10 mouse cellular contexts compared by ENCODE assay signal in genomic region chr2:132064185-132064831, GRCm38 (mm10). TPM values are rescaled to one million over a fixed set of nuclear protein-coding genes. Genes with fewer than 3 reads are reported as not detected.
DNase-seq lines count a peak whose midpoint lies in the region; TF ChIP-seq lines count a peak whose summit lies in the region.
"Had no signal": no experiment of that assay in that cellular context is flagged by ENCODE, and none has a peak within 500 bp of the region (broad histone marks: within the 10 kb centered on the region; RNA-seq: fewer than 3 reads in every experiment).

No protein-coding gene starts in this region.

- H3K27ac ChIP-seq in left cerebral cortex, adult 2 months: peak overlapping the region; percentile 24; the same call in 1 of the 2 replicates
- H3K27ac ChIP-seq in olfactory bulb, adult 2 months (ENCODE audit: insufficient read depth, low read depth, low read length): peak overlapping the region; percentile 23; the same call in 1 of the 2 replicates
- no peak overlapping the region for H3K27ac ChIP-seq in thymus, adult 2 months (ENCODE audit: control insufficient read depth, insufficient read depth, low read length)
- H3K27ac ChIP-seq: macrophage had no signal

- no peak overlapping the region for H3K4me3 ChIP-seq in left cerebral cortex, adult 2 months
- H3K4me3 ChIP-seq in olfactory bulb, adult 2 months (ENCODE audit: insufficient read depth, low read depth, low read length): no peak overlapping the region
- no peak overlapping the region for H3K4me3 ChIP-seq in thymus, adult 2 months (ENCODE audit: control insufficient read depth, insufficient read depth, low read length)

- WGBS in olfactory bulb, adult 2 months: 70% methylated on average over 11 of the region's 11 CpGs
- 92% methylated on average over 11 of the region's 11 CpGs for WGBS in thymus, adult 2 months

- intact Hi-C loops in left cerebral cortex, adult 2 months (cut with DNase I): no loop called here
- intact Hi-C loops in left cerebral cortex, postnatal 4 days (cut with DNase I): no loop called here

- no peaks in the 10 kb centered on the region for H3K27me3 ChIP-seq in thymus, adult 2 months (ENCODE audit: control insufficient read depth, insufficient read depth, low read length)

- TF ChIP-seq CTCF in left cerebral cortex, adult 2 months (IDR thresholded peaks at IDR 0.05): no peak; the same call in 1 of the 2 replicates
- TF ChIP-seq CTCF in olfactory bulb, adult 2 months (IDR thresholded peaks at IDR 0.05; ENCODE audit: insufficient read depth, low read depth, low read length): no peak
- TF ChIP-seq CTCF in thymus, adult 2 months (IDR thresholded peaks at IDR 0.05; ENCODE audit: borderline replicate concordance, control insufficient read depth, extremely low read depth, insufficient read depth, low read length, poor library complexity): no peak

- TF ChIP-seq POLR2A in olfactory bulb, adult 2 months (IDR thresholded peaks at IDR 0.05; ENCODE audit: insufficient read depth, low read depth, low read length): no peak
- no peak for TF ChIP-seq POLR2A in thymus, adult 2 months (IDR thresholded peaks at IDR 0.05; ENCODE audit: control insufficient read depth, extremely low read depth, insufficient read depth, low read length, poor library complexity)

- DNase-seq in cerebellum, adult 11-12 months: peak; percentile 22
- DNase-seq in cerebellum, postnatal 10 days: no peak
- no peak for DNase-seq in left cerebral cortex, adult 2 months (ENCODE audit: extremely low spot score in 1 of 2, low spot score in 2 of 2)
- no peak for DNase-seq in left cerebral cortex, postnatal 4 days
- peak; percentile 38 to 42 for DNase-seq in cerebellum, adult 18-20 months
- DNase-seq in thymus, adult 2 months: no peak
- no peak for DNase-seq in ovary, postnatal 36 days (ENCODE audit: low spot score)
- DNase-seq: thymus, postnatal 14 days had no signal

- H3K4me1 ChIP-seq in olfactory bulb, adult 2 months (ENCODE audit: control insufficient read depth, insufficient read depth, low read length): peaks cover 3% of the 10 kb centered on the region
- H3K4me1 ChIP-seq in thymus, adult 2 months (replicated peaks; ENCODE audit: control insufficient read depth, insufficient read depth, low read length): no peaks in the 10 kb centered on the region

- H3K36me3 ChIP-seq in thymus, adult 2 months (ENCODE audit: control insufficient read depth, insufficient read depth, low read length): peaks cover 20% of the 10 kb centered on the region

RNA-seq across cellular contexts. Expression of gene Rassf2, which starts 34.2 kb away (rescaled TPM):
- total RNA-seq in left cerebral cortex, adult 2 months (2021): 10 to 100 TPM; 39.2 to 41.2 TPM
- total RNA-seq in left cerebral cortex, postnatal 4 days (2021): 10 to 100 TPM; 48.7 to 52.5 TPM
- not detected in 2 replicates for polyA plus RNA-seq in olfactory bulb, adult 2 months (2012; ENCODE audit: insufficient read depth, insufficient read length, low replicate concordance, missing spikeins)
- polyA plus RNA-seq in thymus, adult 2 months (2012; rRNA removed): 110 and 111 TPM in 2 replicates

Comparison
In these comparisons a context has a peak if more than half of its experiments do, and no peak if none do; other contexts are left out.
1. DNase-seq: peak in cerebellum, adult 11-12 months (single experiment) and cerebellum, adult 18-20 months (2 of 2); none in cerebellum, postnatal 10 days (0 of 2), left cerebral cortex, adult 2 months (0 of 2), left cerebral cortex, postnatal 4 days (single experiment), thymus, adult 2 months (single experiment) and ovary, postnatal 36 days (single experiment).